Mouse (Mus musculus) liver, embryonic 14.5 days (tissue): Measurements from ENCODE around the gene Rassf5. TPM values are rescaled to one million over a fixed set of nuclear protein-coding genes. Genes with fewer than 3 reads are reported as not detected.

Experiments used
- ATAC-seq: fragments of 200-750 bp; cut with Nextera tagmentation; 2 replicates; pipeline ENCODE4 v1.8.0; 2017; ENCODE audit warnings: moderate number of reproducible peaks, mild to moderate bottlenecking, moderate library complexity; ENCODE audit not compliant: insufficient read depth
- DNase-seq, 3 experiments: peaks; one replicate each; pipeline ENCODE4 v3.0.0-alpha.2; 2012 to 2013; ENCODE audit warnings: low read depth in 3 of 3, low spot score in 3 of 3
- H3K27ac ChIP-seq: fragments of 300-500 bp; sonication (generic); 2 replicates; pipeline ENCODE4 v1.5.1; 2014; ENCODE audit warnings: moderate library complexity, mild to moderate bottlenecking, control low read depth, inconsistent platforms
- H3K27me3 ChIP-seq: fragments of 300-500 bp; sonication (generic); 2 replicates; pipeline ENCODE4 v1.6.1; 2014; ENCODE audit warnings: mild to moderate bottlenecking, low read length, moderate library complexity; ENCODE audit not compliant: control insufficient read depth, insufficient read depth
- H3K36me3 ChIP-seq: fragments of 300-500 bp; sonication (generic); replicated peaks from 2 replicates; pipeline ENCODE4 v1.6.1; 2014; ENCODE audit warnings: low read depth; ENCODE audit not compliant: control insufficient read depth, insufficient read depth
- H3K4me1 ChIP-seq, 2 experiments: fragments of 200-500 bp in 1 of 2; fragments of 300-500 bp in 1 of 2; sonication (generic) in 1 of 2; replicated peaks; 2 replicates each; pipeline ENCODE4 v1.6.1; 2012 to 2014; ENCODE audit warnings: antibody characterized with exemption in 1 of 2, inconsistent platforms in 1 of 2, low read length in 1 of 2; ENCODE audit not compliant: control insufficient read depth in 2 of 2, insufficient read depth in 2 of 2
- H3K4me2 ChIP-seq: fragments of 300-500 bp; sonication (generic); 2 replicates; pipeline ENCODE4 v1.6.1; 2014; ENCODE audit warnings: low read depth, mild to moderate bottlenecking, control low read depth, moderate library complexity
- H3K4me3 ChIP-seq, 2 experiments: fragments of 200-500 bp in 1 of 2; fragments of 300-500 bp in 1 of 2; sonication (generic) in 1 of 2; 2 replicates each; pipeline ENCODE4 v1.5.1; 2012 to 2014; ENCODE audit warnings: low read depth in 2 of 2, low read length in 2 of 2, mild to moderate bottlenecking in 2 of 2, control low read depth in 1 of 2, inconsistent platforms in 1 of 2, moderate library complexity in 1 of 2; ENCODE audit not compliant: insufficient read depth in 1 of 2
- H3K9ac ChIP-seq: fragments of 300-500 bp; sonication (generic); replicated peaks from 2 replicates; pipeline ENCODE4 v1.6.1; 2014; ENCODE audit warnings: mild to moderate bottlenecking, control low read depth, moderate library complexity
- H3K9me3 ChIP-seq: fragments of 300-500 bp; sonication (generic); 2 replicates; pipeline ENCODE4 v1.6.1; 2016; ENCODE audit warnings: low read length, mixed read lengths; ENCODE audit not compliant: control insufficient read depth
- CTCF ChIP-seq: IDR thresholded peaks from 2 replicates; pipeline ENCODE4 v1.5.1; 2016; ENCODE audit warnings: antibody characterized with exemption, low read depth, control low read depth
- EP300 ChIP-seq: IDR thresholded peaks from 2 replicates; pipeline ENCODE4 v1.6.1; 2016; ENCODE audit warnings: antibody characterized with exemption, low read depth
- WGBS: fragments of 180-500 bp; shearing (Covaris S2); extraction: QIAGEN DNeasy Blood & Tissue Kit; methylation state at CpG from one replicate; pipeline ENCODE4 v1.1.7; 2014; ENCODE audit not compliant: insufficient replicate concordance; 5-methylcytosine and 5-hydroxymethylcytosine counted together
- polyA plus RNA-seq, 2 experiments: library from polyadenylated mRNA; depleted of rRNA in 1 of 2; stranded (reverse) in 1 of 2; unstranded in 1 of 2; fragments of >200 nt; fragmentation: Nextera tagmentation in 1 of 2; extraction: Ambion mirVana in 1 of 2; gene quantifications; 2 replicates each; pipeline versions ENCODE4 v1.2.1 to v1.2.3; 2012 to 2014

The Rassf5 gene
- polyA plus RNA-seq, 2 experiments: 2.1 to 3.6 TPM

- Histone ChIP-seq H3K4me2 (no peak overlapping the region), H3K4me1 (no peaks in the 10 kb centered on the region), H3K27ac (no peak overlapping the region), H3K9me3 (no peaks in the 10 kb centered on the region), H3K9ac (no peak overlapping the region), H3K36me3 (no peaks in the 10 kb centered on the region), H3K4me3 (no peak overlapping the region), H3K27me3 (no peaks in the 10 kb centered on the region)
- TF ChIP-seq CTCF: no peak
- TF ChIP-seq EP300: no peak
- WGBS: 66% methylated on average over 13 of the region's 13 CpGs
- no peak for ATAC-seq
- DNase-seq: no peak
These were observed 23.1 kb downstream of the Rassf5 start for GRCm38 (mm10) chr1:131221822-131222590.

- 47% methylated on average over 11 of the region's 11 CpGs for WGBS
- Histone ChIP-seq H3K4me3 (no peak overlapping the region), H3K27me3 (no peaks in the 10 kb centered on the region), H3K4me1 (no peaks in the 10 kb centered on the region), H3K9ac (no peak overlapping the region), H3K4me2 (no peak overlapping the region), H3K27ac (no peak overlapping the region), H3K36me3 (no peaks in the 10 kb centered on the region), H3K9me3 (no peaks in the 10 kb centered on the region)
- TF ChIP-seq EP300: no peak
- TF ChIP-seq CTCF: no peak
- DNase-seq: no peak
- no peak for ATAC-seq
These were observed 26.1 kb downstream of the Rassf5 start for GRCm38 (mm10) chr1:131218933-131219332.

GRCm38 (mm10) chr1:131213361-131213760 is 31.7 kb downstream of the Rassf5 start:
- Histone ChIP-seq H3K27ac (no peak overlapping the region), H3K9ac (no peak overlapping the region), H3K36me3 (no peaks in the 10 kb centered on the region), H3K4me3 (no peak overlapping the region), H3K4me2 (no peak overlapping the region), H3K27me3 (no peaks in the 10 kb centered on the region), H3K4me1 (no peaks in the 10 kb centered on the region; a peak in 1 of 4 replicates), H3K9me3 (no peaks in the 10 kb centered on the region)
- TF ChIP-seq EP300 (no peak), CTCF (no peak)
- 59% methylated on average over 6 of the region's 6 CpGs for WGBS
- ATAC-seq (no peak), DNase-seq (no peak)

- no peaks in the 10 kb centered on the region for H3K27me3 ChIP-seq
- 25% methylated on average over 5 of the region's 5 CpGs for WGBS
- no peak overlapping the region for H3K4me3 ChIP-seq
- no peaks in the 10 kb centered on the region for H3K36me3 ChIP-seq
- no peaks in the 10 kb centered on the region; a peak in 1 of 4 replicates for H3K4me1 ChIP-seq
- H3K27ac ChIP-seq: no peak overlapping the region
- no peak for TF ChIP-seq EP300
- no peak overlapping the region for H3K4me2 ChIP-seq
- DNase-seq (no peak), ATAC-seq (no peak)
- no peak overlapping the region for H3K9ac ChIP-seq
- no peaks in the 10 kb centered on the region for H3K9me3 ChIP-seq
These were observed 32.1 kb downstream of the Rassf5 start for GRCm38 (mm10) chr1:131212956-131213355.

GRCm38 (mm10) chr1:131211655-131212054 is 33.4 kb downstream of the Rassf5 start:
- DNase-seq (no peak), ATAC-seq (no peak)
- Histone ChIP-seq H3K27ac (no peak overlapping the region), H3K4me1 (no peaks in the 10 kb centered on the region; a peak in 1 of 4 replicates), H3K4me2 (no peak overlapping the region), H3K9me3 (no peaks in the 10 kb centered on the region), H3K27me3 (no peaks in the 10 kb centered on the region), H3K9ac (no peak overlapping the region), H3K36me3 (no peaks in the 10 kb centered on the region), H3K4me3 (no peak overlapping the region)
- TF ChIP-seq EP300: no peak
- no peak for TF ChIP-seq CTCF
- WGBS: 63% methylated on average over 1 of the region's 1 CpGs
